Mouse (Mus musculus) spleen, postnatal 14 days (tissue): ENCODE results near the gene Rem1.

Experiments used
- DNase-seq, 2 experiments: peaks; one replicate each; pipeline ENCODE4 v3.0.0; 2021 to 2022; ENCODE audit warnings: low spot score in 2 of 2

The Rem1 gene

DNA sequence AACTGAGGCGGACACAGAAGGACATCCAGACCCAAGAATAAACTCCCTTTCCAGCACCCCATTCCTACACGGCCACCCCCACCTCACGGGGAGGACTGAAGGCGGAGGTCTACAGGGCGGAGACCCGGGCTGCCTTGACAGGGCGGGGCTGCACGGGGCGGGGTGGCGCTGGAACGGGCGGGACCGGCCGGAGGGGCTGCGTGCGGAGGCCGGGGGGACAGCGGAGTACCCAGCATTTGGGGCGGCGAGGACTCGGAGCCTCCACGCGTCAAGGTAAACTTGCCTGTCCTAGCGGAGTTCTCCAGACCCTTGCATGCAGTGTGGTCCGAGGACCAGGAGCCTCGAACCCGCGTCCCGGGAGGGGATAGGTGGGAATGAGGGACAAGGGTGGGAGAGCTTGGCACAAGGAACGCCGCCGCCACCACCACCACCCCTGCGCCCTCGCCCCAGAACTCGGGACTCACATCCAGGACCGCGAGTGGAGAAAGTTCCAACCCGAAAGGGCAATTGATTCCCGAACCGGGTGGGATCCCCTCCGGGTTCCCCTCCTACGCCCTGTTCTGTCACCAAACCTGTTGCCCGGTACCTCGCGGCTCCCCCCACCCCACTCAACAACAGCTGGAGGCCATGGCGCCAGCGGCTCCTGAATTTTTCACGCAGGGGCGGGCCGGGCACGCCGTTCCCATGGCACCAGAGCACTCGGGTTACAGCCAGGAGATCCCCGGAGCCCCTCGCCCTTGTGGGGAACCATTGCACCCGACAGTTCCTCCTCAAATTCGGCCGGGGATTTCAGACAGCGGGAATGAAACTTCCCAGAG lies at the start of gene Rem1:
Gene Rem1, plus strand, starts transcription at position 178 of the 818 bp plus-strand sequence.
- no peak for DNase-seq

DNA sequence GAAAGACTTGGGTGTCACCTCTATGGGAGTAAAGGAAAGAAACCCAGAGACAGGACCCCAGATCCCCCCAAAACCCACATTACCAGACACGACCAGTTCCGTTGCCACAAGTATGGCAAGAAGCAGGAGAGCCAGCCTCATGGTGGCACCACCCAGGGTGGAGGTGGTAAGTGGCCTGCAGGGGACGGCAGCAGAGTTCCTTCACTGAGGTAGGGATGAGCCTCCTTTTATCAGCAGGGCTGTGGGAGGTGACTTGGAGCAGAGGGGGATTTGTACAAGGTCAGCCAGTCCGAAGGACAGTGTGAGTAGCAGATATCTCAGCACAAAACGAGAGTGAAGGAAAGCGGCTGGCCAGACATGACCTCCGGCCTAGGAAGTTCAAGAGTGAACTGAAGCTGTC lies 46.6 kb upstream of the Rem1 start, which contains the start of gene Defb19:
Gene Defb19, minus strand, starts transcription at position 206 of the 400 bp plus-strand sequence.
- no peak for DNase-seq

DNA sequence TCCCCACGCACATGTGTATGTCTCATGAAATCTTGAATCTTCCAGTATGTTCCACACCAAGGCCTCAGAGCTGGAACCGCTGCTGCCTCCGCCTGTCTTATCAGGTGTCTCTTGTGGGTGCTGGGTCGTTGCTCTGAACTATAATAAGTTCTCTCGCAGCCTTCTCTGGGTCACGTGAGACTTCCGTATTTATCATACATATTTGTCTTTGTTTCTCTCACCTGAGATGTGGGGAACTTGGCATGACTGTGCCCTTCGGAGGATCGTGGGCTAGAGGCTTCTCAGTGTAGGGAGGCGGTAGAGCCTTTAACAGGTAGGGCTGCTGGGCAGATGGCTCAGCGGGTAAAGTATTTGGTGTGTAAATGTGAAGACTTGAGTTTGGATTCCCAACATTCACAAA lies 46.1 kb upstream of the Rem1 start:
- DNase-seq = no peak

DNA sequence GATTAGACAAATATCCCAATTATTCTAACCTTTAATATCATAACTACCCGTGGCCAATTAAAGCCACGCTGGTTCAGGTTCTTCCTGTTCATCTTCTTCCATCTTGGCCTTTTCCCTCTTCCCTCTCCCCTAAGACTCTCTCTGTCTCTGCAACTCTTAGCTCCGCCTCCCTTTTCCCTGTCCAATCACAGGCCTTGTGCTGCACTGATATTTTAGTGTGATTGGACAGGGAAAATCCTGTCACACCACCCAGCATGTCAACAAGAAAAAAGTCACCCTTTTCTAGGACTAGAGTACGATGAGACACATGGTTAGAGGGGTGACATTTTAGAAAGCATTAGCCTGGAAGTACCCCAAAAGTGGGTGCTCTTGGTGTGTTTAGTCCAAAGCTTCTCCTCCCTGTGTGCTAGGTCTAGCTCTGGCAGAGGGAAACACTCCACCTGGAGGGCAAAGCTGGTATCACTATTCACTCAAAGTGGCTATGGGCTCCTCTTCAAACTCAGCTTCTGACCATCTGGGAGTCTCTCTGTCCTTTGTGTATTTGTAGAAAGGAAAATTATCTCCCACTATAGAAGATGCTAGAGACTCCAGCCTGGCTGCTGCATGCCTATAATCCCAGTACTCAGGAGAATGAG lies 39.7 kb upstream of the Rem1 start:
- DNase-seq = no peak

DNA sequence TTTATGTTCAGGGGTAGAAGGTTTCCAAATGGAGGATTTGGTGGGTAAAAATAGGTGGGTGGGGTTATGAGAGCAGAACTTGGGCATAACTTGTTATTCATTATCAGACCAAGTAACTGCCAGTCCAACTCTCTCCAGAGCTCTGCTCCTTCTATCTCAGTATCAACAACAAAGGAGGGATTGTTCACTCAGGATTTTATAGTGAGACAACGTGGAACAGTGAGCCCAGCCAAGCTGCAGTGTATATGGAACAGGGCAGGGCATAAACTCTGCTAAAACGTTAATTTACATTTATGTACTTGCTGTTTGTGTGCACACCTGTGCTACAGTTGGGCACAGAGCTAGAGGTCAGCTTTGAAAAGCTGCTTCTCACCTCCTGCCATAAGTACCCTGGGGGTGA lies 38.3 kb upstream of the Rem1 start:
- no peak for DNase-seq

DNA sequence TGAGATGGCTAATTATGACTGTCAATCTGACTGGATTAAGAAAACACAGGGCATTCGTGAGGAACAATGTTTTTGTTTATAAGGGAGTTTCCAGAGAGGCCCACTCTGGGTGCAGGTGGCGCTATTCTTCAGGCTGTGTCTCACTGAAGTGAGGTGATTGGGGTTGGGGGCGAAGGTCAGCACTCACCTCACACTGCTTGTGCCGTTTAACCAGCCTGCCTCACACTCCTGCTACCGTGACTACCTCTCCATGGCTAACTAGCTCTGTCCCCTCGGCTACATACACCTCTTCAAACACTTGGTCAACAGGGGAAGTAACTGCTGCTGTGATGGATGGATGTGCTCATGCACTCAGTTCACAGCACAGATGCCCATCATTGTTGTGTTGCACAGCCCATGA lies 37.7 kb upstream of the Rem1 start:
- DNase-seq = no peak

DNA sequence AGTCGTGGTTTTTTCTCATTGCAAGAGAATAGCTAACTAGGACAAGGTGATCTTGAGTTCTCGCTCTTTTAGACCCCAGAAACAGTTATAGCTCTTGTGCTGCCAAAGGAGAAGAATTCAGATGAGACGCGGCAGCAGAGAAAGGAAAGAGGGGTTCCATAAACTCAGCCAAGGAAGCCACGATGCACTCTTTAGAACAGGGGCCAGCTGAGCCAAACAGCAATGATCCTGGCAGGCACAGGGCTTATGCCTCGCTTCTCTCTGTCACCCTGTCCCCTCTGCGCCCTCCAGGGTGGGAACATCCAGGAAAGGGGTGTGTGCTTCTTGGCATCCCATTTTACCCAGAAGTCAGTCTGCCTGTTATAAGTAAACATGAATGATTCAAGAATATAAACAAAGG lies 27.5 kb upstream of the Rem1 start, which contains the start of gene Defb45:
Gene Defb45, minus strand, starts transcription at position 101 of the 400 bp plus-strand sequence.
- DNase-seq = no peak

DNA sequence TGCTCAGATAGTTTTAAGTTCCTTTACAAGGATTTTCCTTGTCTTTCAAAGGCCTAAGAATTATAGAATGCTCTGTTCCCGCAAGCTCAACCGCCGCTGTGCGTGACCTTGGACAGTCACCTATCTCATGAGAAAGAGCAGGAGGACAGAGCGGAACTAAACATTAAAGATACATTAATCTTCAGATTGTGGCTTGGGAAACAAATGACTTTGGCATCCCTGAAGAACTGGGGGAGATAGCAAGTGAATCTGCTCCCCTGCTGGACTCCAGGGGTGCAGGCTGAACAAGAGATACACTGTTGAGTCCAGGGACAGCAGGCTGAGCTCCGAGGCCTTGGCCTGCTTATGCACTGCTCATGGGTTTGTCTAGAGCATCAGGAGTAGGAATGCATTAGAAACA lies 26.7 kb upstream of the Rem1 start:
- DNase-seq = no peak

DNA sequence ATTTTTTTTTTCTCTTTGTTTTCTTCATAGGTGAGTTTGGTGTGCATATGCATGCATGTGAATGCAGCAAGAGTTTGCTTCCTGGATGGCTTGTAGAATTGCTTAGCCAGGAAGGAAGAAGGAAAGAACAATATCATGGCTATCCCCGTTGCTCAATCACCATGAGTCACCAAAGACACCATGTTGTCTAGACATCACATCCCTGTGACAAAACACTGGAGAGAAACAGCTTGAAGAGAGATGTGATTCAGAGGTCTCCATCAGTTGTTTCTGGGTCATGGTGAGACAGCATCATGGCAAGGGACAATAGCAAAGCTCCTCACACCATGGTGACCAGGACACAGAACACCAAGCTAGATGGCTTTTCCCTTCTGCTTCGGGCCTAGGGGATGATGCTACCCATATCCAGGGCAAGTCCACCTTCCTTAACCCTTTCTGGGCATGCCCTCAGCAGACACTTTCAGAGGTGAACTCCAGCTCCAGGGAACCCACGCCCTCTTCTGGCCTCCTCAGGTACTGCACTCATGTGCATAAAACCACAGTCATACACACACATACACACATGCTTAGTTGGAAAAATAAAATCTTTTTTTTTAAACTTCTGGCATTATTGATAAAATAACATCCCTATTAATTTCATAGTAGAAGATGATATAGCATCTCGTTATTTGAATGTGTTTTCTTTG lies 25.3 kb upstream of the Rem1 start:
- DNase-seq = no peak

DNA sequence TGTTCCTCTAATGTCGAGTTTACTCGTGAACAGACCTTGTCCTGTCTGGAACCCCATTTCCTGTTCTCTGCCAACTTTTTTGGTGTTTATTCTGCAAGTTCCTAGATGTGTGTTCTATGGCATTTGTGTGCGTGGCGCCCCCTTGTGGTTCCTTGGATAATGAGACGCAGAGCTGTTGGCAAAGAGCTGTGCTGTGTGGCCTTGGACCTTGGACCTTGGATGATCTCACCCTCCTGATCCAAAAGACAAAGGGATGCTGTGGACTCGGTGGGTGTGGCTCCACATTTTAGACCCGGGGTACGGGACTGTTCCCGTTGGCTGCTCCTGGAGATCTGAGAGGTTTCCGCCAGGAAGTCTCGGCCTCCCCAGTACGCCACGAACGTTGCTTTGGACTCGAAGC lies 22.7 kb upstream of the Rem1 start, which contains the start of gene Defb36:
Gene Defb36, plus strand, starts transcription at position 271 of the 400 bp plus-strand sequence.
- no peak for DNase-seq

DNA sequence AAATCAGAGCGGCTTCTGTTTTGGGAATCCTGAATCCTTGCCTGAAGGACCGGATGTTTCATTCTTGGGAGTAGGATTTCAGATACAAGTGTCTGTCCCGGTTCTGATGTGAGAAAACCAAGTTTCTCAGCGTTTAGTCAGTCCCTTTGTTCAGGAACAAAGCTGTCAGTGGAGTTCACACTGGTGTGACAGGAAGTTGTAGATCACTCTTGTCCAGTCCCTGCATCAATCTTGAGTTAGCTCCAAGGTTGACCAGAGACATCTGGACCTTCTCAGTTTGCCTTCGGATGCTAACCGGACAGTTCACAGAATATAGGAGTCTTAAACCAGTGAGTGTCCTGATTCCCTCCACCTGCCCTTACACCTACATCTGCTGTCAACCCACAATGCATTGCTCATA lies 19.0 kb upstream of the Rem1 start:
- DNase-seq = no peak

DNA sequence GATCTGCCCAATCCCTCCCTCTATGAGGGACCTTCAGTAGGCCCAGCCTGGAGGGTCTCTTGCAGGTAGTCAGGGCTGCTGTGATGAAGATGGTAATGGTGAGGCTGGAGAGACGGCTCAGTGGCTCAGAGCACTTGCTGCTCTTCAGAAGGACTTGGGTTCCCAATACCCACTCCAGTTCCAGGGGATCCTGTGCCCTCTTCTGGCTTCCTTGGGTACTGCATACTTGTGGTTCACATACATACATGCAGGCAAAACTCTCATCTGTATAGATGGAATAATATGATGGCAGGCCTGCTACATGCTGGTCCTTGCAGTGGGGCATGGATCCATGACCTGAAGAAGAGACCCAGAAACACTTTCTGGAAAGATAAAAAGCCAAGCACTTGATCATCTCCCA lies 18.0 kb upstream of the Rem1 start:
- DNase-seq = no peak

DNA sequence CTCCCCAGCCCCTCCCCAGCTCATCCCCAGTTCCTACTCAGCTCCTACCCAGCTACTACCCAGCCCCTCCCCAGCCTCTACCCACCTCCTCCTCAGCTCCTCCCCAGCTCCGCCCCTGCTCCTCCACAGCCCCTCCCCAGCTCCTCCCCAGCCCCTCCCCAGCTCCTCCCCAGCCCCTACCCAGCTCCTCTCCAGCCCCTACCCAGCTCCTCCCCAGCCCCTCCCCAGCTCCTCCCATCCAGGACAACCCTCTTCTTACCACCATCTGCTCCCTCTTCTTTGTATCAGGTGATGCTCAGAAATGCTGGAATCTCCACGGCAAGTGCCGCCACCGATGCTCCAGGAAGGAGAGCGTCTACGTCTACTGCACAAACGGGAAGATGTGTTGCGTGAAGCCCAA lies 14.6 kb upstream of the Rem1 start:
- no peak for DNase-seq

DNA sequence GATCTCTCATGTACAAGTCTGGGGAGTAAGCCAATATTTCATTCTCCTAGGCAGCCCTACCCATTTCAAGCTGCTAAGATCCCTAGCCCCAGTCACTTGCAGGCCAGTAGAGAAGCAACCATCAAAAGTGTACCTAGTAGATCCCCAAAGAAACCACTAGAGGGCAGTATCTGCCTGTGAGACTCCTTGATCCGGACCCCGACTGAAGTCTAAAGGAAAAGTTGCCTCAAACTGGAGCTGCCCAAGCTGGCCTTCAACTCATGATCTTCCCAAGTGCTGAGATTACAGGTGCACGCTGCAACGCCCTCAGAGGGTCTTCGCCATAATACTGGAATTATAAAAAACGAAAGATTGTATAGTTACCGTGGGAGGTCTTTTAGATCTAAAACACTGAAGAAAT lies 11.2 kb upstream of the Rem1 start:
- peak in 1 of 2 experiments; percentile 21 for DNase-seq

DNA sequence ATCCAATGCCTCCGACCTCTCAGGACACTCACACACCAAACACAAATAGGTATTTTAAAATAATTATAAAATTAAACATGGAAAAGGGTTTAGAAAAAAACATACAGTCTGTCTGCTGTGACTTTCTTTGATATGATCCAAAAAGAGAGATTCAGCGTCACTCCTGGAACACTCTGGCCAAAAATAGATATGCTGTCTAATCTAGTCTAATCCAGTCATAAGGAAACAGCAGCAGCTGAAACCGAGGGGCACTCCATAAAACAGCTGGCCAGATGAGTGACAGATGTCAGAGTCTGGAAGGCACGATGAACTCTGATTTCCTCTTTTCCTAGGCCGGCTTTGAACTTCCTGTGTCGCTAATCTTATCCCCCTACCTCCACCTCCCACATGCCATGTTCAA lies 10.3 kb upstream of the Rem1 start:
- DNase-seq = no peak

DNA sequence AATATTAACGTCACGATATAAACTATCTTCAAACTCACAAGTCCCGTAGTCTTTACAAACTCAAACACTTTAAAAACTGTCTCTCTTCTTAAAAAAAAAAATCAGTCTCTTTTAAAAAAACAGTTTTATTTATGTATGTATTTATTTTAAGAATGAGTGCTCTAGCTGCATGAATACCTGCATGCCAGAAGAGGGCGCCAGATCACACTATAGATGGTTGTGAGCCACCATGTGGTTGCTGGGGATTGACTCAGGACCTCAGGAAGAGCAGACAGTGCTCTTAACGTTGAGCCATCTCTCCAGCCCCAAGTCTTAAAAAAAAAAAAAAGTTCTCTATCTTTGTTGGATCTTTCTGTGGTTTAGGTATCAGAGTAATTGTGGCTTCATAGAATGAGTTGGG lies 9.4 kb upstream of the Rem1 start:
- no peak for DNase-seq

DNA sequence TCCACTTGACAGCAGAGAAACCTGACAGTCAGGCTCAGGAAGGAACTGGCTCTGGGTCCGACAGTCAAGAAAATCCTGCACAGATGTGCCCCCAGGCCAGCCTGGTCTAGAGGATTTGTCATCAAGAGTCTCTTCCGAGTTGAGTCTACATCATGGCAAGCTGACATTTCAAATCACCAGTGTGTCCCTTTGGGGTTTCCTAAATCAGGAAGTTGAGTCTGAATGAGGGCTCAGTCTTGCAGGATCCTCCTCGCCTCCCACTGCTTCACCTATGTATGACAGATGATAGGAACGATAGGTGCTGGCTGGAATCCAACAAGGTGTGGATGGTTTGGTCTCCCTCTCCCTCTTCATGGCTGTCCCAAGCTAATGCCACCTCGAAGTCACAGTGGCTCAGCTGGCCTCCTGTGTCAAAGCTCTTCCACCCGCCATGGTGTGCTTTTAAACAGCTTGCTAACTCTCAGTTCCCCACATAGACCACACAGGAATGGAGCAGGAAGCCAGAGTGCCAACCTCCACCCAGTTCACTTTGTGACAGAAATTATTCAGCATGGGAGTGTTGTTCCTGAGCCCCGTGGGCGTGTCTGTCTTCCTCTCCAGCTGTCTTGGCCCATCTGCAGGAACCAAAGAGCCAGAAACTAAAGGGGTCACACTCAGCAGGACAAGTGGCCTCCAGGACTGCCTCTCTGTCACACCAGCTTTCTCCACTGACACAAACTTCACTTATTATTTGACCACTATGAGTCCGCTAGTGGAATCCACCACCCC lies 6.2 kb upstream of the Rem1 start:
- DNase-seq = no peak

DNA sequence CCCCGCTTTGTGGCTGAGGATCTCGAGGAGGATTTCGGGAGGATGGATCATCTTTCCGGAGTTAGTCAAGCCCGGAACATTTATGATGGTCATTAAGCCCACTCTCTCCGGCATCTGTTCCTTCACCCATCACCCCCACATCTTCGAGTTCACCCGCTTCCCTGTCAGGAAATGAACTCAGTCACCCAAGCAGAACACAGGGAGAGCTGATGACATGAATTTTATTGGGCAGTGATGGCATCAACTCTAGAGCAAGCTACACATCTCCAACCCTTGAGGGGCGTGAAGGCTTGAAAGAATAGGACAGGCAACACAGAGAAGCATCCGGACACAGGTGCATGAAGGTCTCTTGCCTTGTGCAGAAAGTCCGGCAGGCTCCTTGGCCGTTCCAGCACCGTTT lies 4.6 kb upstream of the Rem1 start:
- DNase-seq = no peak

DNA sequence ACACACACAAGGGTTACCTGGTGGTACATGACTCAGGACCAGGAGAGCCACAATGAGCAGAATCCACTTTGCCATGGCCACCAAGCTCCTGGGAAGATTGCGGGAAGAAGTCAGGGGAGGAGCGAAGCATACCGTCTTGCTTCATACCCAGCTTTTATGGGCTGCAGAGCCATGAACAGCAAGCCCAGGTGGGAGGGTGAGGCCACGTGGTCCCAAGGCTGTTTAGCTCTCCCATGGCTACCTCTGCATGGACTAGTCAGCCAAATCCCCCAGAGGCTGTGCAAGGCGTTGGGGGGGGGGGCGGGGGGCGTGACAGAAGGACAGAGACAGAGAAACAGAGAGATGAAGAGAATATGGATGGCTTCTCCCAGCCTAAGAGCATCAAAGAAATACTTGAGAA lies 3.8 kb upstream of the Rem1 start, which contains the start of gene Defb25:
Gene Defb25, minus strand, starts transcription at position 101 of the 400 bp plus-strand sequence.
- no peak for DNase-seq

DNA sequence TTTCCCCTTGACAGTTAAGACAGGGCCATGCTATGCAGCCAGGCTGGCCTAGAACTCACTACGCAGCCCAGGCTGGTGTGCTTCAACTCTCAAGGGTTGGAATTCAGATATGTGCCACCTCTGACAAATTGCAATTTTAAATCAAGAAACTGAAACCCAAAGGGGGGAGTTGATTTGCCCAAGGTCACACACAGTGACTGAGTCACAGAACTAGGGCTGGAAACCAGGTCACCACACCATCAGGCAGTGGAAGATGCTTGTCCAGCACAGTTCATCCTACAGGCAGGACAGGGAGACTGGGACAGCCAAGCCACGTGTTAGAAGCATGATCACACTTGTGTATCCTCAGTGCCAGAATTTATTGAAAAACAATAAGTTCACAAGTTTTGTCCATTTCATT lies 2.2 kb upstream of the Rem1 start:
- DNase-seq = no peak

DNA sequence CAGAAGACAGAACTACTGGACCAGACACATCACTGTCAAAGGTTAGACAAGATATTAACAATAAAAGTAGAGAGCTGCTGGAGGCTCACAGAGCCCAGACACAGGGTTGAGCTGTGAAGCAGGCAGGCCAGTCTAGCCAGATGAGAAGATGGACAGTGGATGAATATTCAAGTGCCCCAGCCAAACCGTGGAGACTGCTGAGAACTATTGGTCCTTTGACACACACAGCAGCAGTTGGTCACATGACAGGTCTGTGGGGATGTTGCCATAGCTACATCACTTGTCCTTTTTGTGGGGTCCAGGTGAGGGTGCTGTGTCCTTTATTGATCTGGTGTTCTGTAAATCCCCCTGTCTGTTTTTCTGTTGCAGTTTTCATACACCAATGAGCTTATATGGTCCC lies 1.5 kb upstream of the Rem1 start:
- DNase-seq = no peak

DNA sequence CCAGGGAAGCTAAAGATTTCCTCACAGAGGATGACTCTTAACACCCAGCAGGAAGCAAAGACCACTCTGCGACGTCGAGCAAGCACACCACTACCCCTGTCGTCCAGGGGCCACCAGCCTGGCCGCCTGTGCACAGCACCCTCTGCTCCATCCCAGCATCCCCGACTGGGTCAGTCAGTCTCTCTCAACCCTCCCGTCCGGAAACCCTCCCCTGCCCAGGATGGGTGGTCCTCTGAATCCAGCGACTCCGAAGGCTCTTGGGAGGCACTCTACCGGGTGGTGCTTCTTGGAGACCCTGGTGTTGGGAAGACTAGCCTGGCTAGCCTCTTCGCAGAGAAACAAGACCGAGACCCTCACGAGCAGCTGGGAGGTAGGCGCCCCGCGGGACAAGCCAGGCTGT lies 1.3 kb downstream of the Rem1 start:
- no peak for DNase-seq
